In the genomic region with DNA sequence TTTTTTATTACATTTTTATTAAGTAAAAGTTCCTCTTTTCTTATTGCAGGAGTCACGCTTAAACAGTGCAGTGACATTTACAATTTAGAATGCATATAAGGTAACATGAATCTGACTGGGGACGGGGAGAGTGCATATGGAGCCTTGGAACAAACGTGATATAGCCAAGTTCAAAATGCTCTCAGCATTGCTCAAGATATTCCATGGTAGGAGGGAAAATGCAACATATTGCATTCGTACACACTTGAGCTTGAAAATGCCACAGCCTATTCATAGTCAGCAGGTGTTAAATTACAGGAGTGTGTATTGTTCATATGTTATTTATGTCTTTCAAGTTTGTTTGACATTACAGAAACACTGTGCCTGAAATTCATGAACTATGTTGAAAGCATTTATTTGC, we compare ENCODE assay signal across 25 mouse cellular contexts.
"Had no signal": no experiment of that assay in that cellular context is flagged by ENCODE, and none has a peak within 500 bp of the region (broad histone marks: within the 10 kb centered on the region; RNA-seq: fewer than 3 reads in every experiment).

No protein-coding gene starts in this region.

- H3K4me1 ChIP-seq: heart, embryonic 13.5 days; heart, embryonic 15.5 days; hindbrain, embryonic 13.5 days; hindbrain, embryonic 15.5 days; kidney, embryonic 15.5 days; limb, embryonic 10.5 days; limb, embryonic 12.5 days; liver, embryonic 13.5 days; liver, embryonic 15.5 days had no signal

- H3K27ac ChIP-seq: heart, adult 2 months; heart, embryonic 13.5 days; heart, embryonic 15.5 days; hindbrain, embryonic 13.5 days; hindbrain, embryonic 15.5 days; hindbrain, postnatal 0 days; kidney, embryonic 15.5 days; layer of hippocampus, adult 2 months; limb, embryonic 10.5 days; limb, embryonic 12.5 days; liver, embryonic 13.5 days; liver, embryonic 15.5 days had no signal

- H3K9me3 ChIP-seq: heart, embryonic 13.5 days; heart, embryonic 15.5 days; hindbrain, embryonic 13.5 days; hindbrain, embryonic 15.5 days; kidney, embryonic 15.5 days; limb, embryonic 10.5 days; limb, embryonic 12.5 days; liver, embryonic 13.5 days; liver, embryonic 15.5 days had no signal

- H3K4me3 ChIP-seq: heart, adult 2 months; heart, embryonic 13.5 days; heart, embryonic 15.5 days; hindbrain, embryonic 13.5 days; hindbrain, embryonic 15.5 days; kidney, embryonic 15.5 days; layer of hippocampus, adult 2 months; limb, embryonic 10.5 days; limb, embryonic 12.5 days; liver, embryonic 13.5 days; liver, embryonic 15.5 days had no signal

- H3K27me3 ChIP-seq: heart, embryonic 13.5 days; heart, embryonic 15.5 days; hindbrain, embryonic 13.5 days; hindbrain, embryonic 15.5 days; kidney, embryonic 15.5 days; limb, embryonic 12.5 days; liver, embryonic 13.5 days; liver, embryonic 15.5 days had no signal

- ATAC-seq: hindbrain, postnatal 0 days; intestine, embryonic 16.5 days had no signal

- H3K36me3 ChIP-seq: heart, embryonic 13.5 days; heart, embryonic 15.5 days; hindbrain, embryonic 13.5 days; hindbrain, embryonic 15.5 days; kidney, embryonic 15.5 days; limb, embryonic 10.5 days; limb, embryonic 12.5 days; liver, embryonic 13.5 days; liver, embryonic 15.5 days had no signal

- DNase-seq: gastrocnemius, postnatal 14 days; gastrocnemius, postnatal 36 days; heart, adult 11 months; heart, adult 2 months; heart, postnatal 14 days; heart, postnatal 36 days; kidney, adult 11 months; kidney, adult 2 months; kidney, adult 9 months; kidney, postnatal 10 days; kidney, postnatal 25 days; kidney, postnatal 4 days; liver; liver, embryonic 13.5 days had no signal
